Mouse (Mus musculus): Measurements from ENCODE around the gene Dock10. TPM values are rescaled to one million over a fixed set of nuclear protein-coding genes. Genes with fewer than 3 reads are reported as not detected.

Dock10 gene
- polyA plus RNA-seq, 1 experiment: 0.04 TPM

DNA sequence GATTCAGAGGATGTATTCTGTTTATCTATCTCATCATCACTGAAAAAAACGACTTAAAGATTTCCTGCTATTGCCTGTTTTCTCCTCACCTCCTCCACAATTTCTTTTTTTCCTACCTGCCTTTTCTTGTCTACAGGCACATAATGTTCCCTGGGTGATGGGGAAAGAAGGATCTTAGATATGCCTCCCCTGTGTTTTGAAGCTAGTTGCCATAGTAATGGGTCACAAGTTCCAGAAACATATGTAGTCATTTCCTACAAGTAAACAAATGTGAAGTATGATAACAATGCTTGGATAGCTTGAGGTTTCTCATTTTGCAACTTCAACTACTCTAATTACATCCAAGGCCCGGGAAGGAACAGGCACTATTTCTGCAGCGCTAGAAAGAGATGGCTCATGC, 42.4 kb downstream of the Dock10 start:
- Histone ChIP-seq H3K27me3 (ENCODE audit: control insufficient read depth, insufficient read depth, insufficient read length) (no peaks in the 10 kb centered on the region), H3K36me3 (ENCODE audit: control insufficient read depth, insufficient read depth) (no peaks in the 10 kb centered on the region), H3ac (ENCODE audit: control insufficient read depth, insufficient read length) (no peak overlapping the region), H3K4me3 (no peak overlapping the region), H3K4me2 (ENCODE audit: low read depth) (no peak overlapping the region), H3K79me2 (ENCODE audit: control insufficient read depth, insufficient read depth) (no peaks in the 10 kb centered on the region)
- no peak for TF ChIP-seq POLR2A (IDR thresholded peaks at IDR 0.05; ENCODE audit: insufficient read length, low read depth)
- TF ChIP-seq MYOD1 (IDR thresholded peaks at IDR 0.05; ENCODE audit: control insufficient read depth in 1 of 3, insufficient read length in 2 of 3, low read depth in 2 of 3): no peak
- TF ChIP-seq TCF3 (IDR thresholded peaks at IDR 0.05; ENCODE audit: insufficient read length, low read depth): no peak
- TF ChIP-seq E2F4 (IDR thresholded peaks at IDR 0.05; ENCODE audit: insufficient read depth): no peak
- no peak for TF ChIP-seq MYOG (IDR thresholded peaks at IDR 0.05; ENCODE audit: control insufficient read depth in 1 of 3, insufficient read depth in 1 of 3, insufficient read length in 2 of 3, low read depth in 2 of 3)
- no peak for TF ChIP-seq CEBPB (IDR thresholded peaks at IDR 0.05; ENCODE audit: insufficient read depth, poor library complexity, severe bottlenecking)
- no peak for TF ChIP-seq USF1 (IDR thresholded peaks at IDR 0.05; ENCODE audit: low read depth)
- no peak for TF ChIP-seq MAX (IDR thresholded peaks at IDR 0.05; ENCODE audit: low read depth)
- no peak for TF ChIP-seq POLR2AphosphoS2 (IDR thresholded peaks at IDR 0.05; ENCODE audit: insufficient read length, low read depth)
- no peak for TF ChIP-seq SRF (IDR thresholded peaks at IDR 0.05; ENCODE audit: control insufficient read depth, insufficient read length, low read depth)
- no peak for TF ChIP-seq TCF12 (IDR thresholded peaks at IDR 0.05; ENCODE audit: insufficient read depth, poor library complexity, severe bottlenecking)
- no peak for TF ChIP-seq REST (IDR thresholded peaks at IDR 0.05; ENCODE audit: insufficient read depth, insufficient read length)

DNA sequence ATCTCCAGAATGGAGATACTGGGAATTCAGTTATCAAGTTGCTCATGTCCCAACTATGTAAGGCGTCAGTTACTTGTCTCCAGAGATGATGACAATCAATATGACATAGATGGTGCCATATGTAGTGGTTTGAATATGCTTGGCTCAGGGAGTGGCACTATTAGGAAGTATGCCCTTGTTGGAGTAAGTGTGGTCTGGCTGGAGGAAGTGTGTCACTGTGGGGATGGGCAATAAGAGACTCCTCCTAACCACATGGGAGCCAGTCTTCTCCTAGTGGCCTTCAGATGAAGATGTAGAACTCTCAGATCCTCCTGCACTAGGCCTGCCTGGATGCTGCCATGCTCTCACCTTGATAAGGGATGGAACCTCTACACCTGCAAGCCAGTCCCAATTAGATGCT, 44.4 kb downstream of the Dock10 start:
- Histone ChIP-seq H3K4me3 (no peak overlapping the region), H3K79me2 (ENCODE audit: control insufficient read depth, insufficient read depth) (no peaks in the 10 kb centered on the region), H3K4me2 (ENCODE audit: low read depth) (no peak overlapping the region), H3K36me3 (ENCODE audit: control insufficient read depth, insufficient read depth) (no peaks in the 10 kb centered on the region), H3ac (ENCODE audit: control insufficient read depth, insufficient read length) (no peak overlapping the region), H3K27me3 (ENCODE audit: control insufficient read depth, insufficient read depth, insufficient read length) (no peaks in the 10 kb centered on the region)
- TF ChIP-seq REST (IDR thresholded peaks at IDR 0.05; ENCODE audit: insufficient read depth, insufficient read length) (no peak), TCF12 (IDR thresholded peaks at IDR 0.05; ENCODE audit: insufficient read depth, poor library complexity, severe bottlenecking) (no peak), MYOG (IDR thresholded peaks at IDR 0.05; ENCODE audit: control insufficient read depth in 1 of 3, insufficient read depth in 1 of 3, insufficient read length in 2 of 3, low read depth in 2 of 3) (no peak), MAX (IDR thresholded peaks at IDR 0.05; ENCODE audit: low read depth) (no peak), E2F4 (IDR thresholded peaks at IDR 0.05; ENCODE audit: insufficient read depth) (no peak), MYOD1 (IDR thresholded peaks at IDR 0.05; ENCODE audit: control insufficient read depth in 1 of 3, insufficient read length in 2 of 3, low read depth in 2 of 3) (no peak), SRF (IDR thresholded peaks at IDR 0.05; ENCODE audit: control insufficient read depth, insufficient read length, low read depth) (no peak), POLR2A (IDR thresholded peaks at IDR 0.05; ENCODE audit: insufficient read length, low read depth) (no peak), CEBPB (IDR thresholded peaks at IDR 0.05; ENCODE audit: insufficient read depth, poor library complexity, severe bottlenecking) (no peak), TCF3 (IDR thresholded peaks at IDR 0.05; ENCODE audit: insufficient read length, low read depth) (no peak), USF1 (IDR thresholded peaks at IDR 0.05; ENCODE audit: low read depth) (no peak), POLR2AphosphoS2 (IDR thresholded peaks at IDR 0.05; ENCODE audit: insufficient read length, low read depth) (no peak)

DNA sequence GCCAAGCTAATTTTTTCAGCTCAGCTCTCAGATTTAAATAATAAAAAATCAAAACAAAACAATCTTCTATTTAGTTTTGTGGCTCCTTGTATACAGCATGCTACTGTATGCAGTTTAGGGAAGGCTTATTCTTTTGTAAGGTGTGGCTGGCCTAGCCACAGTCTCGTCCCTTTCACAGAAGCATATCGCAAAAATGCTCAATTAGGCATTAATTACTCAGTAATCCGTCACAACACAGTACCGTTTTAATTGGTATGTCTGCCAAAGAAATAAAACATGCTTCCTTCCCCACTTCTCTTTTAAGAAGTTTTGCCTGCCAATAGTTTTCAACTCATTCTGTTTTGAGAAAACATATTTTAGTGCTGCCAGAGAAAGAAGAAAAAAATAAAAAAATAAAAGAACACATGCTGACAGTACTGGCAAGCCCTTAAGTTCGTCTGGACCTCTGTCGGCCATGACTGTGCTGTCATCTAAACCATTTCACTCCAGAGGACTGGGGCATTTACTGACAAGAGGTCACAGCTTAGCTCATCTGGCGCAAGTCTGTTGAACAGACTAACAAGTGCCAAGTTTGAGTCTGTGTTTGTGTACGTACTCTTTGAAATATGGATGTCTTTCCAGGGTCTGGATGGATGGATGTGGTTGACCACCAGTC, 47.6 kb downstream of the Dock10 start:
- no peaks in the 10 kb centered on the region for H3K79me2 ChIP-seq (ENCODE audit: control insufficient read depth, insufficient read depth)
- no peaks in the 10 kb centered on the region for H3K36me3 ChIP-seq (ENCODE audit: control insufficient read depth, insufficient read depth)
- no peaks in the 10 kb centered on the region for H3K27me3 ChIP-seq (ENCODE audit: control insufficient read depth, insufficient read depth, insufficient read length)
- no peak overlapping the region for H3ac ChIP-seq (ENCODE audit: control insufficient read depth, insufficient read length)
- TF ChIP-seq POLR2A (IDR thresholded peaks at IDR 0.05; ENCODE audit: insufficient read length, low read depth) (no peak), TCF3 (IDR thresholded peaks at IDR 0.05; ENCODE audit: insufficient read length, low read depth) (no peak), MAX (IDR thresholded peaks at IDR 0.05; ENCODE audit: low read depth) (no peak), MYOG (IDR thresholded peaks at IDR 0.05; ENCODE audit: control insufficient read depth in 1 of 3, insufficient read depth in 1 of 3, insufficient read length in 2 of 3, low read depth in 2 of 3) (no peak), E2F4 (IDR thresholded peaks at IDR 0.05; ENCODE audit: insufficient read depth) (no peak)
- H3K4me2 ChIP-seq (ENCODE audit: low read depth): no peak overlapping the region
- no peak overlapping the region for H3K4me3 ChIP-seq

DNA sequence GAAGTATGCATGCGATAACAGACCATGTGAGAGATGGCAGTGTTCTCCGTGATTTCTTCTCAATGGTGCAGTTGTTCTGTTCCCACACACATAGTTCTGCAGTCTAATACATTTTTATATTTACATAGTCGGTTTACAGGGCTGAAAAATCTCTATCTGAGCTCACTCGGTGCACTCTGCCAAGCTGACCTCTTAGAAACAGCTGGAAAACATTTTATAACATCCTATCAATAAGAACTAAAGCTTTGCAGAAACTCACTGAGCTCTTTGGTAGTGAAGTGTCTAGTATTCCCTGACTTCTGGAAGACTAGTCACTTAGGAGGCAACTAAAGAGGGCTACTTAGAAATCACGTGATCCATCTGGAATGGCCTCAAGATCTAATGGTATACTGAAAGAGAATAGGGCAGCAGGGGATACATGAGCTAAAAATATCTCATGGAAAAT, 48.2 kb downstream of the Dock10 start:
- no peak overlapping the region for H3ac ChIP-seq (ENCODE audit: control insufficient read depth, insufficient read length)
- H3K27me3 ChIP-seq (ENCODE audit: control insufficient read depth, insufficient read depth, insufficient read length): no peaks in the 10 kb centered on the region
- TF ChIP-seq USF1 (IDR thresholded peaks at IDR 0.05; ENCODE audit: low read depth) (peak; percentile 45), CEBPB (IDR thresholded peaks at IDR 0.05; ENCODE audit: insufficient read depth, poor library complexity, severe bottlenecking) (no peak)
- H3K4me2 ChIP-seq (ENCODE audit: low read depth): no peak overlapping the region
- no peaks in the 10 kb centered on the region for H3K79me2 ChIP-seq (ENCODE audit: control insufficient read depth, insufficient read depth)
- H3K36me3 ChIP-seq (ENCODE audit: control insufficient read depth, insufficient read depth): no peaks in the 10 kb centered on the region
- H3K4me3 ChIP-seq: no peak overlapping the region

DNA sequence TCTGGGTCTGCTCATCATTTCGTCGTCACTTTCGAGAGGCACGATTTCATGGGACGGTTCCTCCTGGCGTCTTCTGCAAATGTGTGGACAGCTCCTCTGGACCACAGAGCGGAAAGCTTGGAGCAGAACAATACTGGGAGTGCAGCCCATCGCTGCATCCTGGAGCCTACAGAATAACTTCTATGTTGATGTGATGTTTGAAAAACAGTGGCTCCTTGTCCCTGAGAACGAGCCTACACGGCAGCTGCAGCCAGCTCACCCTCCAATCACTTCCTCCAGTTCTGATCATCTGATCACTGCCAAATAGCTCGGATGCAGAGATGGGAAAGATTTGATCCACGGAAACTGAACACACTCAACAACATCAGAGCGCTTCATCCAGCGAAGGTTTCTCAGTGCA, 49.0 kb downstream of the Dock10 start:
- no peak overlapping the region for H3ac ChIP-seq (ENCODE audit: control insufficient read depth, insufficient read length)
- no peaks in the 10 kb centered on the region for H3K36me3 ChIP-seq (ENCODE audit: control insufficient read depth, insufficient read depth)
- no peaks in the 10 kb centered on the region for H3K79me2 ChIP-seq (ENCODE audit: control insufficient read depth, insufficient read depth)
- H3K4me2 ChIP-seq (ENCODE audit: low read depth): no peak overlapping the region
- H3K27me3 ChIP-seq (ENCODE audit: control insufficient read depth, insufficient read depth, insufficient read length): no peaks in the 10 kb centered on the region
- TF ChIP-seq POLR2AphosphoS2 (IDR thresholded peaks at IDR 0.05; ENCODE audit: insufficient read length, low read depth): no peak
- no peak for TF ChIP-seq MYOD1 (IDR thresholded peaks at IDR 0.05; ENCODE audit: control insufficient read depth in 1 of 3, insufficient read length in 2 of 3, low read depth in 2 of 3)
- no peak for TF ChIP-seq TCF12 (IDR thresholded peaks at IDR 0.05; ENCODE audit: insufficient read depth, poor library complexity, severe bottlenecking)
- TF ChIP-seq MYOG (IDR thresholded peaks at IDR 0.05; ENCODE audit: control insufficient read depth in 1 of 3, insufficient read depth in 1 of 3, insufficient read length in 2 of 3, low read depth in 2 of 3): no peak
- TF ChIP-seq POLR2A (IDR thresholded peaks at IDR 0.05; ENCODE audit: insufficient read length, low read depth): no peak
- TF ChIP-seq MAX (IDR thresholded peaks at IDR 0.05; ENCODE audit: low read depth): no peak
- TF ChIP-seq CEBPB (IDR thresholded peaks at IDR 0.05; ENCODE audit: insufficient read depth, poor library complexity, severe bottlenecking): no peak
- TF ChIP-seq E2F4 (IDR thresholded peaks at IDR 0.05; ENCODE audit: insufficient read depth): no peak
- TF ChIP-seq TCF3 (IDR thresholded peaks at IDR 0.05; ENCODE audit: insufficient read length, low read depth): no peak
- TF ChIP-seq SRF (IDR thresholded peaks at IDR 0.05; ENCODE audit: control insufficient read depth, insufficient read length, low read depth): no peak
- no peak for TF ChIP-seq USF1 (IDR thresholded peaks at IDR 0.05; ENCODE audit: low read depth)
- TF ChIP-seq REST (IDR thresholded peaks at IDR 0.05; ENCODE audit: insufficient read depth, insufficient read length): no peak
- H3K4me3 ChIP-seq: no peak overlapping the region
